Mouse (Mus musculus) cortical plate, adult 2 months (tissue): ENCODE data around the gene Zfp324.
A peak's percentile ranks its signal among the peaks of the same experiment; 100 is the strongest.

ENCODE experiments used
- CTCF ChIP-seq: fragments of 200-500 bp; IDR thresholded peaks from 2 replicates; pipeline ENCODE4 v1.5.1; 2011; ENCODE audit warnings: mild to moderate bottlenecking, control low read depth, low read length; ENCODE audit not compliant: insufficient read depth; ENCODE audit errors: extremely low read depth
- POLR2A ChIP-seq: fragments of 200-500 bp; IDR thresholded peaks from 2 replicates; pipeline ENCODE4 v1.6.1; 2011; ENCODE audit warnings: mild to moderate bottlenecking, low read length, control low read depth; ENCODE audit not compliant: insufficient read depth; ENCODE audit errors: extremely low read depth

DNA sequence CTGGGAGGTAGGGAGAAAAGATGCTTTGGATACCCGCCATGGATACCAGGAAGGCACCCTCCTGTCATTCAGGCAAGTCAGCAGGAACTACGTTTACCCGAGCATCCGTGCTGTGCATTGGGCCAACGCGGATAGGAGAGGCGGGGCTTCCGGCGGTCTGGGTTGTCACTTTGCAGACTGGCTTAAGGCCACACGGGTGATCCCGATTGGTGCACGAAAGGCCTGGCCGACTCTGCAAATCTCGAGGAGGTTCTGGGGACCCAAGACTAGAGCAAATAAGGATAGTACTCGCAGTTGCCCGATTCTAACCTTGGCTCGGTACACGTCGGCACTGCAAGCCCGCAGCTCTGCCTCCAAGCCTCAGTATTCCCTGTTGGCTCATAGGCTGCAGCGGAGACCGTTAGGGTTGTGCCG, at the start of gene Zfp324:
- peak; percentile 83 for TF ChIP-seq POLR2A
- no peak for TF ChIP-seq CTCF
